Comparison of ENCODE assay signal across 17 mouse cellular contexts in the genomic region with DNA sequence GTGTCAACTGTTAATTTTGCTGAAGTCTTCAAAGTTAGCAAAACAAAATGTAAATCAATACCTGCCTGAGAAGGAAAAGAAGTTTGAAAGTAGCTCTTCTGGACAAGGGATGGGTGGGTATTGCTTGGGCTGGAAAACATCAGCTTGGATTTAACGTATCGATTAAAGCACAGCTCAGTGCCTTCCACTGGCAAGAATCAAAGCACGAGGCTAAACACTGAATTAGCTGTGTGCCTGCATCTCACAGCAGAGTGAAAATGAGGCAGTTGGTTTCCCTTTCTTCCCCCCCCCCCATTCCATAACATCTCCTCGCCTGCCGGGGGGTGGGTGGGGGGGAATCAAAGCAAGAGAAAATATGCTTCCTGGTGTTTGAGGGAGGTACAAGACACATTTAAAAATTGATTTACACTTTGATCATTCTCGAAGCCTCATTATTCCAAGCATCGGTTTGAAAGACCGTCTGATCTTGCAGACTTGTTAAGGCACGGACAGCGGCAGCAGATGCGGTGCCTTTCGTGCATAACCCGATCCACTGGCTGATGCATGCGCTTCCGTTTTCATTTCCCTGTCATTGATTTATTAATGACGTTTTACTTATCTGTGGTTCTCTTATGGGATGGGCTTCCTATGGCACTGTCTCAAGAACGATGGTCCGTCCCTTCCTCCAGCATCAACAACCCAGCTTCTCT.
"Had no signal": no experiment of that assay in that cellular context is flagged by ENCODE, and none has a peak within 500 bp of the region (broad histone marks: within the 10 kb centered on the region; RNA-seq: fewer than 3 reads in every experiment).

No protein-coding gene starts in this region.

- H3K27me3 ChIP-seq: limb, embryonic 12.5 days; liver, embryonic 12.5 days; liver, embryonic 15.5 days; neural tube, embryonic 13.5 days had no signal

- ATAC-seq: intestine, postnatal 0 days; liver, embryonic 12.5 days had no signal

- H3K4me3 ChIP-seq: layer of hippocampus, adult 2 months; limb, embryonic 12.5 days; liver, embryonic 12.5 days; liver, embryonic 15.5 days; myocyte; neural tube, embryonic 13.5 days had no signal

- H3K9me3 ChIP-seq: limb, embryonic 12.5 days; liver, embryonic 12.5 days; liver, embryonic 15.5 days; neural tube, embryonic 13.5 days had no signal

- H3K4me2 ChIP-seq: limb, embryonic 12.5 days; liver, embryonic 12.5 days; liver, embryonic 15.5 days; neural tube, embryonic 13.5 days had no signal

- DNase-seq: kidney, adult 2 months; kidney, postnatal 25 days; layer of hippocampus, adult 9-11 months; liver; lung, postnatal 14 days; retina, postnatal 1 day; thymus, adult 18-20 months; thymus, postnatal 36 days had no signal

- H3K4me1 ChIP-seq: liver, embryonic 12.5 days; liver, embryonic 15.5 days; neural tube, embryonic 13.5 days had no signal

- H3K36me3 ChIP-seq: limb, embryonic 12.5 days; liver, embryonic 12.5 days; liver, embryonic 15.5 days; neural tube, embryonic 13.5 days had no signal

- H3K27ac ChIP-seq: kidney, postnatal 0 days; layer of hippocampus, adult 2 months; limb, embryonic 12.5 days; liver, embryonic 12.5 days; liver, embryonic 15.5 days; macrophage; neural tube, embryonic 13.5 days had no signal

- H3K9ac ChIP-seq: limb, embryonic 12.5 days; liver, embryonic 12.5 days; liver, embryonic 15.5 days; neural tube, embryonic 13.5 days had no signal
